Mouse (Mus musculus) stomach, postnatal 0 days (tissue): ENCODE results near the gene Fam3c.

Experiments used
- CTCF ChIP-seq: IDR thresholded peaks from 2 replicates; pipeline ENCODE4 v1.5.1; 2016; ENCODE audit warnings: antibody characterized with exemption, low read depth, mild to moderate bottlenecking, moderate library complexity
- EP300 ChIP-seq: optimal IDR thresholded peaks from 2 replicates; pipeline ENCODE3; 2016; ENCODE audit warnings: antibody characterized with exemption

DNA sequence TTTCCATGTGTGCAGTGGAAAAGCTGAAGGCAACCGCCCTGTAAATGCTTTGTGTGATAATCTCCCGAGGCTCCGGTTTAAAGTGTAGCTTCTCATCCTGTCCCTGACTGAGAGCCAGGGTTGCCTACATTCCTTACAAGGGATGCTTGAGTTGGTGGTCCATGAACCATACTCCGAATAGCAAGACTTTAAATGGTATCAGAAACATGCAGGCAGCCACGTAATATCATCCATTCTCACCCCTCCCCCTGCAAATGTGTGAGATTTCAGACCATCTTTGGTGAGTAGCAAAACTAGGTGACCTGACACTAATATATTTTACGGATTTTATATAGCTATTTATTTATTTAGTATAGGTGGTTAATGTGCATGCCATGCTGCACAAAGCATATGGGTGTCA is 59.0 kb downstream of the Fam3c start:
- no peak for TF ChIP-seq CTCF
- no peak for TF ChIP-seq EP300
